Mouse (Mus musculus) embryo, embryonic 9.5 days (tissue): Measurements from ENCODE around the gene Pjvk.
"Not testable (repeated sequence)": the region's sequence is repeated elsewhere in the genome, so short reads cannot be mapped to it uniquely, and the experiment has no call there.

Experiments used
- DNase-seq: peaks from one replicate; pipeline ENCODE4 v3.0.0-alpha.2; 2017; ENCODE audit errors: extremely low spot score

Pjvk gene

DNA sequence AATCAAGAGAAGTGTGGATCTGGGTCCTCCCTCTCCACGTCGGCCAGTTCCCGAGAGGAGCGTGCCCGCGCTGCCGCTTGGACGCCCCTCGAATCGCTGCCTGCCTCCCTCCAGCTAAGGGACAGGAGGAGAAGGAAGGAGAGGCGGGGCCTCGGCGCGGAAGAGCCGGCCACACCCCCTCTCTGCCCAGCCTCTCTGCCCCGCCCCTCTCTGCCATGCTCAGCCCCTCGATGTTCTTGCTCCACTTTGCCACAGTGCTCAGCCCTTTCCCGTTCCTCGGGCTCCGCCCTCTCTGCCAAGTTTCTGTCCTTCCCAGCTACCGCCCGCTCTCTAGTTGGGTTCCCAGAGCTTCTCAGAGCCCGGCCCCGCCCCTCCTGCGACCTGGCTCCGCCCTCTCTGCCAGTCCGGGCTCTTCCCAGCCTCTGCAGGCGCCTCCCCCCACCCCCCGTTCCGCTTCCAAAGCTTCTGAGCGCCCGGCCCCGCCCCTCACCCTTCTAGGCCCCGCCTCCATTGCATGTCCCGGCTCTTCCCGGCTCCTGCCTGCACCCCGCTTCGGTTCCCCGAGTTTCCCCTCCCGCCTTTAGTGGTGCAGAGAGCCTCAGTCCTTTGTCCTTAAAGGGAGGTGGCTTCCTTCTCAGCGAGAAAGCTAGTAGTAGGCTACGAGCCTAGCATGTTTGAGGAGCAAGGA is at the start of gene Pjvk, which contains the start of gene Prkra:
Gene Pjvk (plus strand): TSS at position 594 of the 688 bp plus-strand sequence.
Gene Prkra (minus strand): TSS at position 133 of the 688 bp plus-strand sequence.
- peak; percentile 100 for DNase-seq

- DNase-seq = no peak
Measured at GRCm38 (mm10) chr2:76599214-76599613, 49.1 kb upstream of the Pjvk start.

DNA sequence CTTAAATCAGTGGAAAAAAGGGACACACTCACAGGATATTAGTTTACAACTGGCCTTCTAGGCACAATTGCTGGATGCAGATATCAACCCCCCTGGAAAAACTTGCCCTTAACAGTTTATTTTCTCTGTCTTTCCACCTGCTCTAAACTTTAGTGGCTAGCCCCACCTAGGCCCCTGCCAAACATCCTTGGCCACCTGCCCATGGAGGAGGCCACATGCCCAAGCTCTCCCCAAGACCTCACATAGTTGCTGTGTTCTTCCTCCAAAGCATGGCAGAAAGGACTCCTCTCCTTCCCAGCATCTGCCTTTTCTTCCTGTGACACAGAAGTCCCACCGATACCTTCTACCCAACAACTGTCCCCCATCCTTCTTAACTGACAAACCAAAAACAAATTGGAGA is 46.0 kb upstream of the Pjvk start:
- DNase-seq = no peak

DNA sequence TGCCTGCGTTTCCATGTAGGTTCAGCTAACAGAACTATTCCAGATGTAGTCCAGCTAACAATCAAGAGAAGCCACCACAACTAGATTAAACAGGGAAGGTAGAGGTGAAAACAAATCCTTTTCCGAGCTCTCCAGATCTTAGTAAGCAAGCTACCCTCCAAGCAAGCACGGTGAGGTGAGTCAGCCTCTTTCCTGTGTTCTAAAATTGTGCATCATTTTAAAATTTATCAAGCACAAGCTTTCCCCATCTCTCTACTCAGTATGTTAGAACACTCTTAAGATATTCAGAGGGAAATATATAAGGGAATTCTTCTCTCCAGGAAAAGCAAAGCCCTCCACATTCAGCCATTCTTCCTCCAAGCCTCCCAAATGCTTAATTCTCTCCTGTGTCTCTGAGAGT is 41.6 kb upstream of the Pjvk start:
- DNase-seq = no peak

DNA sequence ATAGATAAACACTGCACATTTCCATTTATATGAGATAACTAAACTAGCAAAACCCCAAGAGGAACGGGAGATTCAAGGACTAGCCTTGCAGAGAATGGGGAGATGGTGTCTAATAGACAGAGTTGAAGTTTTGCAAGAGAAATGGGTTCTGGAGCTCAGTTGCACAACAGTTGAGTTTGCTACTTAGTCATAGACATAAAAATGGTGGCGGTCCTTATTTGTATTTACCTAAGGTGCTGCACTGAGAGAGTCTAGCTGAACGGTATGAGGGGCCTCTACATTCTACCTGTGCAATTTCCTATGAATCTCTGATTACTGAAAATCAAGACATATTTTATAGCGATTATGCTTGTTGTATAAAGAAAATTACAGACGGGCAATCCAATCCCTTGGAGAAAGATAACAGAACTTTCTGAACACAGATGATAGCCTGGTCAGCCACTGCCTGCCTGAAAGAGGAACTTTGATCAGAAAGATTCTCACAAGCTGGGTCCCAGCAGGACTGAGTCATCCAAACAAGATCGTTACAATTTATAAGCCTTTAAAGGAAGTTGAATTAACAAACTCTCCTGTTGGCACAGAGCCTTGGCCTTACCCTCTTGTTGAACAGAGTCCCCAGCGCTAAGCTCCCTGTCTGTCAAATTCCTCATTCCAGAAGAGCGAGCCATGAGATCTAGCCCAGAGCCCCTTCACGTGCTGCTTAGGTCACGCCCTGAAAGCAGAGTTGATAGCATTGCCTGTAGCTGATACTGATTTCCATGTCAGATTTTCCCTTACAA is 37.8 kb upstream of the Pjvk start:
- no peak for DNase-seq

DNA sequence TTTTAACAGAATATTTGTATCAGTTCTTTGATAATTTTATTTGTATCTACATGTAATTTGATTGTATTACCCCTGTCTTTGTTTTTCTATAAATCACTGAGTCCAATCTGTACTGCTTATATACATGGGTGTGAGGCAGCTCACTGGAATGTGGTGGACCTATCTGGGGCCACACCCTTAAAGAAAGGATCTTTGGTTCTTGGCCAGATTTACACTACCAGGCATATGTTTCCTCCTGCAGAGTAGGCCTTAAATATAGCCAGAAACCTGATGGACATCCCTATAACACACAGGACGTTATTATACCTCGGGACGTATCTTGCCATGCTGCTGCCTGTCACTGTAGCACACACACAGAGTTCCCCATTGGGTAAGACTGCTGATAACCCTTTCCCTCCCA is 36.3 kb upstream of the Pjvk start:
- DNase-seq = no peak

DNA sequence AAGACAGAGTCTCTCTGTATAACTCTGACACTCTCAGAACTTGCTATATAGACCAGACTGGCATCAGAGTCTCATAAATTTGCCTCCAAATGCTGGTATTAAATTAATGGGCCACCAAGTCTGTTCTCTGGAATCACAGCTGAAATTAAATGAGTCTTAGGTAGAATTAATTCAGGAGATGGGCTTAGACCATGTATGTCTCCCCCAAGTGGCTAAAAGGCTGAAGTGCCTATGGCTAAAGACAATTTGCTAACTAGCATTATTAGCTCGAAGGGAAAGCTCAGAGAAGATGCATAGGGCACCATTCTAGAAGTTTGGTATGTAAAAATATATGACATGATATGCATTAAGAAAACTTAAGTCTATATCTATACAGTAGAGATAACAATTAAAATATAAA is 30.2 kb upstream of the Pjvk start:
- peak; percentile 24 for DNase-seq

DNA sequence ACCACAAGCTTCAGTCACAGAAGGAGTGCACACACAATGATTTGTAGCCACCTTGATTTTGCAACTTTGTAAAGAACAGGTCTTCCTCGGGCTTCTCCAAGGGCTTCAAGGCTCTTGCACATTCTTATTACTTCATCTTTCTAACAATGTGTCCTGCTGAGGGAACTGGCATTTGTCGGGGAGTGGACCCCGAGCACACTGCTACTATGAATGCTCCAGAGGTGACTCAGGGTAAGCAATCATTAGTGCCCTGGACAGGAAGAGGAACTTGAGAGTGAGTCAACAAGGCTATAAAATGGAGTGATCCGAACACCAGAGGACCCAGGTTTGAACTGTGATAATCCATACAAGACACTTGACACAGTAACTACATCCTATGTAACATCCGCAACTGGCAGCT is 28.1 kb upstream of the Pjvk start:
- no peak for DNase-seq

GRCm38 (mm10) chr2:76621724-76622123 is 26.6 kb upstream of the Pjvk start:
- DNase-seq = peak; percentile 4

GRCm38 (mm10) chr2:76622316-76622715 is 26.0 kb upstream of the Pjvk start:
- not testable (repeated sequence) for DNase-seq

DNA sequence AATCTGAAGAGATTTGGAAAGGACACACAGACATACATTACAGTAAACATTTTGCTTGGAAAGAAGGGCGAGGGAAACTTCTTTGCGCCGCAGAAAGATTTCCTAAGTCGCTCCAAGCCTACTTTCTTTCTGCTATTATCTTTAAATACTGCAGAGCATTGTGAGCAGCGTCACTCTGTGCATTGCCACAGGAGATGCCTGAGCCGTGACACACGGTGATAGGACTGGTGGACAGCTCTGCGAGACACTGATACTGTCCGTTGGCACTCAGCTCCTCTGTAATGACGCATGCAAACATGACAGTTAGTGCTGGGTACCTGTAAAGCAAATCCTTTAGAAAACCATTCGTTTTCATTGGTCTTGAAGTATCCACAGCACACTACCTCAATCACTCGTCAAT is 18.0 kb upstream of the Pjvk start:
- no peak for DNase-seq

DNA sequence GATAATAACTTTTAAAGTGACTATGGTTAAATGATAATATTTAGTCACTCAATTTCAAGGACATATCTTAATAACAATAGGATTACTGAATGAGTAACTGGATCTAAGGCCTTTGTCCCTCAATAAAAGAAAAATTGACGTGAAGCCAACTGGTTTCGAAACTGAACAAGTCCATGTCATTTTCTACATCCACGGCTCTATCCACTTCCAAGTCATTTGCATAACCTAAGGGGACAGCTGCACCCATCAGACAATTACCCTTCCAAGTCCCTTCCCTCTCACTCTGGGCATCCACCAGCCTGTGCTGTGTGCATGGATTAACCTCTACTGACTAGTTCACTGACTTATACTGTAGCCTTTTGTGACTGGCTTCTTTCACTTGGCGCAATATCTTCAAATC is 16.7 kb upstream of the Pjvk start:
- DNase-seq = no peak

DNA sequence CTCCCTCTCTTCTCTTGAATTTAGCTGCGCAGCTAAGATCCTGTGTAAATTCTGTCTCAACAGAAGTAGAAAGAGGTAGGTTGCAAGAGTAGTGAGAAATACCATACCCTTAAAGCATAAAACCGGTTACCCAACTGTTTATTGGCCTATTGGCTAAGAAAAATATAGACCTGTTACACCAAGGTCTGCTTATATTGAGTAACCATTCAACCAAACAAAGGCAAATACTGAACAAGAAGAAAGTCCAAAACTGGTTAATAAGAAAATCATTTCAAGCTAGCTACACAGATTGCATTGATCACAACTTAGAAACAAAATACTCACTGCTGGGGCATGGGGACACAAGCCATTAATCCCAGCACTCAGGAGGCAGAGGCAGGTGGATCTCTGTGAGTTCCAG is 8.6 kb upstream of the Pjvk start:
- no peak for DNase-seq

GRCm38 (mm10) chr2:76643801-76644200 is 4.5 kb upstream of the Pjvk start:
- DNase-seq = no peak

DNA sequence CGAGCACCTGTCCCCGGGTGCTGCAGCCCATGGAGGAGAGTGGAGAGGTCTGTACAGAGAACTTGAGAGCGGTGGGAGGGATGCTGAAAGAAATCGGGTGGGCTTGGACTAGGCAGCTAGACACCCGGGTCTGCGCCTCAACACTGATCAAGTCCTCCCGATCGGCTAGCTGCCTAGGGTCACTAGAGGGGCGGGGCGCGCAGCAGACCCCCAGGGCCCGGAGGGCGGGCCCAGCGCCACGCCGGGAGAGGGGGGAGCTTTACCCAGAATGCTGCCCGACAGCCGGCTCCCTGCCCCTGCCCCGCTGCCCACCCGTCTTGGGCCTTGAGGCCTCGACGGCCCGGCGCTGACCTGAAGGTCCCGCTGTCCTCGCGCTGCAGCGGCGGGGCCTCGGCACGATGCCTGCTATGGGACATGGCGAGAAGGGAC is 821 bp upstream of the Pjvk start:
- DNase-seq = no peak

GRCm38 (mm10) chr2:76648666-76649141 is 428 bp downstream of the Pjvk start:
- DNase-seq = no peak

DNA sequence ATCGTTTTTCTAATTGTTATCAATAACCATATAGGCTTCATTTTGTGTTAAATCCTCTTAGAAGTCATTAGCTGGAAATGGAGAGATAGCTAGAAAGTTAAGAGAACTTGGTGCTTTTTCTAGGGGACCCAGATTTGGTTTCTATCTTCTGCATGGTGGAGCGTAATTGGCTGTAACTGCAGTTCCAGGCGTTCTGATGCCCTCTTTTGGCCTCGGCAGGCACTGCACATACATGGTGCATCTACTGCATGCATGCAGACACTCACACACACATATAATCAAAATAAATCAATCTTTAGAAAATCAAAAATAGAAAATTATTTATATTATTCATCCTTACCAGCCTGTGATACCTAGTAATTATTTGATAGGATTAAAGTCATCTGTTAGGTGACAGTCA is 4.8 kb downstream of the Pjvk start:
- DNase-seq = no peak

- DNase-seq = no peak
Measured at GRCm38 (mm10) chr2:76654646-76655045, 6.4 kb downstream of the Pjvk start.

GRCm38 (mm10) chr2:76655444-76655843 is 7.2 kb downstream of the Pjvk start:
- no peak for DNase-seq

GRCm38 (mm10) chr2:76655982-76656381 is 7.7 kb downstream of the Pjvk start:
- DNase-seq = no peak

DNA sequence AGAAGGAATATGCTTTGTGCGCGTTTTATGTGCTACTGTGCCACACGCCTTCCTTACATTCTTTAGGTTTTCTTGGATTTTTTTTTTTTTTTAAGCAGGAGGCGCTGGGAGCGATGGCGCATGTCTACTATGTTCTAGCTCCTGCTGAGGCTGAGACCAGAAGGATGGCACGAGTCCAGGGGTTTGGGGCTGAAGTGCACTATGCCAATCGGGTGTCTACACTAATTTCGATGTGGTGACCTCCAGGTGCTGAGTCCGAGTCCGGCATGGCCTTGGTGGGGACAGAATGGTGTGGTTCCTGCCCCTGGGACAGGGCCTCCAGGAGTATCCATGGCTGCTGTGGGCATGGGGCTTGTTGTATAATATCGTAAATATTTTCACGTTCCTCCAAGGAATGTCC is 10.3 kb downstream of the Pjvk start:
- no peak for DNase-seq

GRCm38 (mm10) chr2:76659419-76659818 is 11.1 kb downstream of the Pjvk start:
- no peak for DNase-seq

GRCm38 (mm10) chr2:76665531-76665930 is 17.3 kb downstream of the Pjvk start:
- no peak for DNase-seq
